Mouse (Mus musculus) urinary bladder, postnatal 36 days (tissue): ENCODE measurements around the gene Rps6ka2.
A peak's percentile ranks its signal among the peaks of the same experiment; 100 is the strongest.
"Not testable (repeated sequence)": the region's sequence is repeated elsewhere in the genome, so short reads cannot be mapped to it uniquely, and the experiment has no call there.

ENCODE experiments used
- DNase-seq, 2 experiments: peaks; one replicate each; pipeline ENCODE4 v3.0.0; 2022; ENCODE audit warnings: low spot score in 2 of 2, mixed read lengths in 1 of 2

The Rps6ka2 gene

GRCm38 (mm10) chr17:7169627-7170303 lies at the start of gene Rps6ka2:
TSS of gene Rps6ka2 (plus strand) at chr17:7170115.
- DNase-seq, result peak; percentile 90 to 96

GRCm38 (mm10) chr17:7120835-7121234 lies 49.1 kb upstream of the Rps6ka2 start:
- DNase-seq, result not testable (repeated sequence)

- not testable (repeated sequence) for DNase-seq
Observed at GRCm38 (mm10) chr17:7122554-7122953, 47.4 kb upstream of the Rps6ka2 start.

GRCm38 (mm10) chr17:7126475-7126874 lies 43.4 kb upstream of the Rps6ka2 start:
- not testable (repeated sequence) for DNase-seq

- not testable (repeated sequence) for DNase-seq
Observed at GRCm38 (mm10) chr17:7134002-7134401, 35.9 kb upstream of the Rps6ka2 start.

GRCm38 (mm10) chr17:7135277-7135676 lies 34.6 kb upstream of the Rps6ka2 start:
- DNase-seq, result not testable (repeated sequence)

GRCm38 (mm10) chr17:7138186-7138925 lies 31.6 kb upstream of the Rps6ka2 start:
- no peak for DNase-seq

- DNase-seq, result no peak
Observed at GRCm38 (mm10) chr17:7140399-7141174, 29.3 kb upstream of the Rps6ka2 start.

- DNase-seq, result no peak
Observed at GRCm38 (mm10) chr17:7142367-7142766, 27.5 kb upstream of the Rps6ka2 start.

- DNase-seq, result no peak
Observed at GRCm38 (mm10) chr17:7143885-7144518, 25.9 kb upstream of the Rps6ka2 start.

- no peak for DNase-seq
Observed at GRCm38 (mm10) chr17:7145373-7146058, 24.4 kb upstream of the Rps6ka2 start.

GRCm38 (mm10) chr17:7146479-7146878 lies 23.4 kb upstream of the Rps6ka2 start:
- no peak for DNase-seq

- DNase-seq, result no peak
Observed at GRCm38 (mm10) chr17:7147920-7148321, 22.0 kb upstream of the Rps6ka2 start.

GRCm38 (mm10) chr17:7149328-7150195 lies 20.4 kb upstream of the Rps6ka2 start:
- no peak for DNase-seq

GRCm38 (mm10) chr17:7151446-7152100 lies 18.3 kb upstream of the Rps6ka2 start:
- no peak for DNase-seq

- DNase-seq, result no peak
Observed at GRCm38 (mm10) chr17:7152662-7153061, 17.3 kb upstream of the Rps6ka2 start.

- DNase-seq, result no peak
Observed at GRCm38 (mm10) chr17:7163955-7164354, 6.0 kb upstream of the Rps6ka2 start.

GRCm38 (mm10) chr17:7165524-7165923 lies 4.4 kb upstream of the Rps6ka2 start:
- DNase-seq, result no peak

GRCm38 (mm10) chr17:7168961-7169626 lies 821 bp upstream of the Rps6ka2 start:
- DNase-seq, result peak in 1 of 2 experiments; percentile 51
